In genomic region chr4:47492311-47493086, GRCm38 (mm10) we compare ENCODE assay signal across 20 mouse cellular contexts. TPM values are rescaled to one million over a fixed set of nuclear protein-coding genes. Genes with fewer than 3 reads are reported as not detected.
DNase-seq lines count a peak whose midpoint lies in the region; ATAC-seq lines count a peak whose summit lies in the region.
"Had no signal": no experiment of that assay in that cellular context is flagged by ENCODE, and none has a peak within 500 bp of the region (broad histone marks: within the 10 kb centered on the region; RNA-seq: fewer than 3 reads in every experiment).

No protein-coding gene starts in this region.

- H3K36me3 ChIP-seq in forebrain, embryonic 10.5 days (replicated peaks): no peaks in the 10 kb centered on the region
- H3K36me3 ChIP-seq in forebrain, embryonic 16.5 days (ENCODE audit: control insufficient read depth, insufficient read depth): no peaks in the 10 kb centered on the region
- H3K36me3 ChIP-seq in neural tube, embryonic 11.5 days (ENCODE audit: control insufficient read depth, insufficient read depth, low read length): no peaks in the 10 kb centered on the region
- no peaks in the 10 kb centered on the region for H3K36me3 ChIP-seq in midbrain, embryonic 12.5 days
- H3K36me3 ChIP-seq in neural tube, embryonic 15.5 days: no peaks in the 10 kb centered on the region
- H3K36me3 ChIP-seq in liver, embryonic 11.5 days (ENCODE audit: control insufficient read depth, insufficient read depth, low read length): no peaks in the 10 kb centered on the region
- H3K36me3 ChIP-seq: embryonic facial prominence, embryonic 10.5 days; limb, embryonic 15.5 days; stomach, embryonic 15.5 days had no signal

- H3K4me1 ChIP-seq in forebrain, embryonic 10.5 days: peaks cover 23% of the 10 kb centered on the region
- H3K4me1 ChIP-seq in forebrain, embryonic 16.5 days (replicated peaks; ENCODE audit: control insufficient read depth, insufficient read depth, low read length): no peaks in the 10 kb centered on the region; the same call in none of the 2 replicates
- peaks cover 8% of the 10 kb centered on the region for H3K4me1 ChIP-seq in neural tube, embryonic 11.5 days (ENCODE audit: control insufficient read depth, insufficient read depth, low read length)
- peaks cover 12% of the 10 kb centered on the region for H3K4me1 ChIP-seq in midbrain, embryonic 12.5 days
- peaks cover 15% of the 10 kb centered on the region for H3K4me1 ChIP-seq in neural tube, embryonic 15.5 days
- no peaks in the 10 kb centered on the region for H3K4me1 ChIP-seq in liver, embryonic 11.5 days (replicated peaks; ENCODE audit: control insufficient read depth, insufficient read depth, low read length)

- H3K9ac ChIP-seq in forebrain, embryonic 16.5 days (replicated peaks; ENCODE audit: low read depth, low read length): no peak overlapping the region
- no peak overlapping the region for H3K9ac ChIP-seq in neural tube, embryonic 11.5 days (ENCODE audit: low read length)
- H3K9ac ChIP-seq in midbrain, embryonic 12.5 days (replicated peaks): no peak overlapping the region; the same call in 1 of the 2 replicates
- H3K9ac ChIP-seq in neural tube, embryonic 15.5 days (replicated peaks): no peak overlapping the region
- no peak overlapping the region for H3K9ac ChIP-seq in liver, embryonic 11.5 days (ENCODE audit: low read depth, low read length)
- H3K9ac ChIP-seq: limb, embryonic 15.5 days; liver, postnatal 0 days; stomach, embryonic 15.5 days had no signal

- H3K27me3 ChIP-seq in forebrain, embryonic 10.5 days (ENCODE audit: poor library complexity, severe bottlenecking): no peaks in the 10 kb centered on the region
- no peaks in the 10 kb centered on the region for H3K27me3 ChIP-seq in forebrain, embryonic 16.5 days (replicated peaks; ENCODE audit: control insufficient read depth, insufficient read depth, low read length)
- H3K27me3 ChIP-seq in neural tube, embryonic 11.5 days (ENCODE audit: control insufficient read depth, insufficient read depth, low read length): no peaks in the 10 kb centered on the region
- H3K27me3 ChIP-seq in midbrain, embryonic 12.5 days: no peaks in the 10 kb centered on the region
- no peaks in the 10 kb centered on the region for H3K27me3 ChIP-seq in neural tube, embryonic 15.5 days (replicated peaks)
- no peaks in the 10 kb centered on the region for H3K27me3 ChIP-seq in liver, embryonic 11.5 days (replicated peaks; ENCODE audit: control insufficient read depth, insufficient read depth, low read length)
- H3K27me3 ChIP-seq: stomach, embryonic 15.5 days had no signal

- DNase-seq in forebrain, embryonic 10.5 days (ENCODE audit: extremely low spot score, low spot score): no peak
- DNase-seq in neural tube, embryonic 11.5 days (ENCODE audit: low spot score): peak; percentile 14
- DNase-seq in neural tube, embryonic 10.5 days (ENCODE audit: extremely low spot score, low spot score): no peak
- no peak for DNase-seq in cerebellum, adult 9-11 months
- no peak for DNase-seq in liver, embryonic 11.5 days (ENCODE audit: low spot score)
- DNase-seq: adrenal gland, adult 2 months; cerebellum, adult 18-20 months; heart, postnatal 4 days; liver, postnatal 0 days; lung, postnatal 4 days; thymus, adult 2 months had no signal

- 82% methylated on average over 12 of the region's 12 CpGs for WGBS in forebrain, embryonic 10.5 days
- WGBS in forebrain, embryonic 16.5 days: 45% methylated on average over 12 of the region's 12 CpGs
- WGBS in neural tube, embryonic 11.5 days: 47% methylated on average over 12 of the region's 12 CpGs
- WGBS in midbrain, embryonic 12.5 days: 53% methylated on average over 12 of the region's 12 CpGs
- WGBS in neural tube, embryonic 15.5 days: 21% methylated on average over 12 of the region's 12 CpGs
- WGBS in liver, embryonic 11.5 days: 68% methylated on average over 12 of the region's 12 CpGs

- H3K4me2 ChIP-seq in forebrain, embryonic 16.5 days (ENCODE audit: low read length): no peak overlapping the region
- H3K4me2 ChIP-seq in neural tube, embryonic 11.5 days (ENCODE audit: low read depth): no peak overlapping the region
- H3K4me2 ChIP-seq in midbrain, embryonic 12.5 days (replicated peaks): no peak overlapping the region
- H3K4me2 ChIP-seq in neural tube, embryonic 15.5 days: no peak overlapping the region
- H3K4me2 ChIP-seq in liver, embryonic 11.5 days: no peak overlapping the region
- H3K4me2 ChIP-seq: limb, embryonic 15.5 days; stomach, embryonic 15.5 days had no signal

- no peaks in the 10 kb centered on the region for H3K9me3 ChIP-seq in forebrain, embryonic 10.5 days
- H3K9me3 ChIP-seq in forebrain, embryonic 16.5 days (ENCODE audit: control insufficient read depth, low read length): no peaks in the 10 kb centered on the region
- H3K9me3 ChIP-seq in neural tube, embryonic 11.5 days (ENCODE audit: control insufficient read depth, low read length): no peaks in the 10 kb centered on the region
- H3K9me3 ChIP-seq in midbrain, embryonic 12.5 days: no peaks in the 10 kb centered on the region
- H3K9me3 ChIP-seq in neural tube, embryonic 15.5 days (replicated peaks): no peaks in the 10 kb centered on the region
- H3K9me3 ChIP-seq in liver, embryonic 11.5 days (ENCODE audit: control insufficient read depth, low read length): no peaks in the 10 kb centered on the region
- H3K9me3 ChIP-seq: embryonic facial prominence, embryonic 10.5 days; limb, embryonic 15.5 days; stomach, embryonic 15.5 days had no signal

- H3K4me3 ChIP-seq in forebrain, embryonic 10.5 days: no peak overlapping the region
- H3K4me3 ChIP-seq in forebrain, embryonic 16.5 days (replicated peaks; ENCODE audit: low read length): no peak overlapping the region
- H3K4me3 ChIP-seq in neural tube, embryonic 11.5 days (ENCODE audit: low read depth, low read length): no peak overlapping the region
- H3K4me3 ChIP-seq in midbrain, embryonic 12.5 days: no peak overlapping the region
- no peak overlapping the region for H3K4me3 ChIP-seq in neural tube, embryonic 15.5 days (replicated peaks)
- H3K4me3 ChIP-seq in liver, embryonic 11.5 days (ENCODE audit: low read depth, low read length): no peak overlapping the region
- H3K4me3 ChIP-seq: embryonic facial prominence, embryonic 10.5 days; left cerebral cortex, adult 2 months; limb, embryonic 15.5 days; stomach, embryonic 15.5 days had no signal

- H3K27ac ChIP-seq in forebrain, embryonic 10.5 days: peak overlapping the region; percentile 30; the same call in 1 of the 2 replicates
- H3K27ac ChIP-seq in forebrain, embryonic 16.5 days (ENCODE audit: low read length): no peak overlapping the region
- H3K27ac ChIP-seq in neural tube, embryonic 11.5 days (ENCODE audit: low read depth, low read length): no peak overlapping the region
- peak overlapping the region; percentile 54 for H3K27ac ChIP-seq in midbrain, embryonic 12.5 days (replicated peaks)
- peak overlapping the region; percentile 20; the same call in 1 of the 2 replicates for H3K27ac ChIP-seq in neural tube, embryonic 15.5 days (replicated peaks)
- no peak overlapping the region for H3K27ac ChIP-seq in liver, embryonic 11.5 days (ENCODE audit: low read depth, low read length)
- H3K27ac ChIP-seq: embryonic facial prominence, embryonic 10.5 days; kidney, postnatal 0 days; left cerebral cortex, adult 2 months; limb, embryonic 15.5 days; stomach, embryonic 15.5 days had no signal

- no peak for ATAC-seq in forebrain, embryonic 16.5 days
- ATAC-seq in neural tube, embryonic 11.5 days (ENCODE audit: insufficient read depth, low FRiP score, low TSS enrichment): peak; percentile 20; the same call in 1 of the 2 replicates
- peak; percentile 62 for ATAC-seq in midbrain, embryonic 12.5 days (ENCODE audit: low FRiP score, low read depth)
- peak; percentile 32; the same call in 1 of the 2 replicates for ATAC-seq in neural tube, embryonic 15.5 days (ENCODE audit: low FRiP score)
- no peak for ATAC-seq in liver, embryonic 11.5 days (replicated peaks; ENCODE audit: low FRiP score)
- ATAC-seq: intestine, embryonic 16.5 days; liver, postnatal 0 days had no signal

RNA-seq across cellular contexts. Expression of gene Sec61b, which starts 18.0 kb away (rescaled TPM):
- polyA plus RNA-seq in forebrain, embryonic 10.5 days (2016; fragmentation: Nextera tagmentation; extraction: Ambion mirVana): 339 and 348 TPM in 2 replicates
- 209 and 215 TPM in 2 replicates for polyA plus RNA-seq in forebrain, embryonic 16.5 days (2015; fragmentation: Nextera tagmentation; extraction: Ambion mirVana)
- polyA plus RNA-seq in neural tube, embryonic 11.5 days (2014; fragmentation: Nextera tagmentation; extraction: Ambion mirVana): 350 and 400 TPM in 2 replicates
- 295 and 325 TPM in 2 replicates for polyA plus RNA-seq in midbrain, embryonic 12.5 days (2016; fragmentation: Nextera tagmentation; extraction: Ambion mirVana)
- 272 and 296 TPM in 2 replicates for polyA plus RNA-seq in neural tube, embryonic 15.5 days (2015; fragmentation: Nextera tagmentation; extraction: Ambion mirVana)
- 373 and 390 TPM in 2 replicates for polyA plus RNA-seq in liver, embryonic 11.5 days (2014; fragmentation: Nextera tagmentation; extraction: Ambion mirVana)

RNA-seq across cellular contexts. Expression of gene Alg2, which starts 18.4 kb away (rescaled TPM):
- polyA plus RNA-seq in forebrain, embryonic 10.5 days (2016; fragmentation: Nextera tagmentation; extraction: Ambion mirVana): 80.7 and 84.3 TPM in 2 replicates
- 226 and 239 TPM in 2 replicates for polyA plus RNA-seq in forebrain, embryonic 16.5 days (2015; fragmentation: Nextera tagmentation; extraction: Ambion mirVana)
- polyA plus RNA-seq in neural tube, embryonic 11.5 days (2014; fragmentation: Nextera tagmentation; extraction: Ambion mirVana): 150 and 162 TPM in 2 replicates
- polyA plus RNA-seq in midbrain, embryonic 12.5 days (2016; fragmentation: Nextera tagmentation; extraction: Ambion mirVana): 161 and 164 TPM in 2 replicates
- 310 and 364 TPM in 2 replicates for polyA plus RNA-seq in neural tube, embryonic 15.5 days (2015; fragmentation: Nextera tagmentation; extraction: Ambion mirVana)
- polyA plus RNA-seq in liver, embryonic 11.5 days (2014; fragmentation: Nextera tagmentation; extraction: Ambion mirVana): 44.5 and 46.3 TPM in 2 replicates

Comparison
In these comparisons a context has a peak if more than half of its experiments do, and no peak if none do; other contexts are left out.
1. H3K27ac ChIP-seq: peak in forebrain, embryonic 10.5 days (single experiment), midbrain, embryonic 12.5 days (single experiment) and neural tube, embryonic 15.5 days (single experiment); none in forebrain, embryonic 16.5 days (single experiment), neural tube, embryonic 11.5 days (single experiment) and liver, embryonic 11.5 days (single experiment).
2. ATAC-seq: peak in neural tube, embryonic 11.5 days (single experiment), midbrain, embryonic 12.5 days (single experiment) and neural tube, embryonic 15.5 days (single experiment); none in forebrain, embryonic 16.5 days (single experiment) and liver, embryonic 11.5 days (single experiment).